Mouse (Mus musculus) ES-CJ7 (cell line): Measurements from ENCODE around the gene Snx21.

Experiments used
- DNase-seq: peaks from one replicate; pipeline ENCODE4 v3.0.0; 2011; ENCODE audit warnings: low read depth, low spot score

Gene Snx21

DNA sequence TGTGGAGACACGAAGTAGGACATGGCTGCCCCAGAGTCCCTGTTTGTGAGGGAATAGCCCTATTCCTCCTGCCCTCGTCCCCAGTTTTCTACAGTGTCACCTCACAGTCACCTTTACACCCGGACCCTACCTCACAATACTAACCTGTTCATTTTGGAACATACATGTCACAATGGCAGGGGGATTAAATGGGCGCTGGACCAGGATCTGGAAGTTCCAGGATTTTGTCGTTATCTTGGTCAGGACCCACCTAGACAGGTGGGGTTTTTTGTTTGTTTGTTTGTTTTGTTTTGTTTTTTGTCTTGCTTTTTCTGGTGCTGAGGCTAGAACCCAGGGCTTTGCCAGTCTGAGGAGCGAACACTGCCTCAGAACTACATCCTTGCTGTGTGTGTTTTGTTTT is 42.8 kb downstream of the Snx21 start, which contains the start of gene Spata25:
Gene Spata25 (minus strand): TSS at position 101 of the 400 bp plus-strand sequence.
- DNase-seq = no peak

DNA sequence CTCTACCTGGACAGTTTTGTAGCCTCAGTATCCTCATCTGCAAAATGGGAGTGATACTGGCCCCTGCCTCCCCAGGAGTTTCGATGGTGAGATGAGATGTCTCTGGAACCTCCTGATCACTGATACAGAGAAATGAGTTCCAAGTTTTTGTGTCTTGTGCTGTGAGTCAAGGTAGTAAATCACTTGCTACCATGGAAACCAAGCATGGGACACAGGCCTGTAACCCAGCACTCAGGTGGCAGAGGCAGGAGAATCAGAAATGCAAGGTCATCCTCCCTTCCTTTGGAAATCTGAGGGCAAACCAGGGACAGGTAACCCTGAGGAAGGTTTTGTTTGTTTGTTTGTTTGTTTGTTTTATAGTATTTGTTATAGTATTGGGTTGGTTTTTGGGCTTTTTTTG is 43.5 kb downstream of the Snx21 start:
- peak; percentile 67 for DNase-seq

DNA sequence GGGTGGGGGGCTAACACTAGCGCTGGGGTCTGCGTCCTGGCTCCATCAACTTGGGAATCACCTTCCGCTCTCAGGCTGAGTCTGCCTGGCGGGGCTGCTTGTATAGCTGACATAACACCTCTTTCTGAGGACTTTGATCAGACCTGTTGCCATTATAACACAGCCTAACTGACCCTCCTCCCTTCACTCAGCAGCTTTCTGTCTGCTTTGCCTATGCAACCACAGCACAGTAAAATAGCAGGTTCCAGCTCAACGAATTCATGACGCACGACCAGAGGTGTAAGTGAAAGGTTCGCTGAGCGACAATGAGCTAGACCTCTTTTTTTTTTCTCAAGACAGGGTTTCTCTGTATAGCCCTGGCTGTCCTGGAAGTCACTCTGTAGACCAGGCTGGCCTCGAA is 45.4 kb downstream of the Snx21 start:
- no peak for DNase-seq

DNA sequence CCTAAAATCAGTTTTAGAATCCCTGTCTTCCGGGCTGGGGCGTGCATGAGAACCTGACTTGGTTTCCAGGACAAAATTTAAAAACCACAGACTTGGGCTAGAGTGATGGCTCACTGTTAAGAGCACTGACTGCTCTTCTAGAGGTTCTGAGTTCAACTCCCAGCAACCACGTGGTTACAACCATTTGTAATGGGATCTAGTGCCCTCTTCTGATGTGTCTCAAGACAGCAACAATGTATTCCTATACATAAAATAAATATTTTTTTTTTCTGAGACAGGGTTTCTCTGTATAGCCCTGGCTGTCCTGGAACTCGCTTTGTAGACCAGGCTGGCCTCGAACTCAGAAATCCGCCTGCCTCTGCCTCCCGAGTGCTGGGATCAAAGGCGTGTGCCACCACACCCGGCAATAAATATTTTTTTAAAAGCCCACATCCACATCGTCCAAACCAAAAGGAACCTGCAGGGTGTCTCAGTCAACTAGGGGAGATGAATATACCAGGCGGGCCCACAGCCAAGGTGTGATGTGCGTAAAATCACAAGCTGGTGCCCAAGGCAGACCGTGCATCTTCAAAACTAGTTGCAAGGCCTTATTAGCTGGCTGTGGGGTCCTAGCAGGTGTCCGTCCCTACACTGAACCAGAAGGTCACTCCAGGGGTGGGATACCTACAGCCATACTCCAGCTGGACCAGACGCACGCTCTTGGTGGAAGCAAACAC is 46.6 kb downstream of the Snx21 start:
- DNase-seq = no peak

DNA sequence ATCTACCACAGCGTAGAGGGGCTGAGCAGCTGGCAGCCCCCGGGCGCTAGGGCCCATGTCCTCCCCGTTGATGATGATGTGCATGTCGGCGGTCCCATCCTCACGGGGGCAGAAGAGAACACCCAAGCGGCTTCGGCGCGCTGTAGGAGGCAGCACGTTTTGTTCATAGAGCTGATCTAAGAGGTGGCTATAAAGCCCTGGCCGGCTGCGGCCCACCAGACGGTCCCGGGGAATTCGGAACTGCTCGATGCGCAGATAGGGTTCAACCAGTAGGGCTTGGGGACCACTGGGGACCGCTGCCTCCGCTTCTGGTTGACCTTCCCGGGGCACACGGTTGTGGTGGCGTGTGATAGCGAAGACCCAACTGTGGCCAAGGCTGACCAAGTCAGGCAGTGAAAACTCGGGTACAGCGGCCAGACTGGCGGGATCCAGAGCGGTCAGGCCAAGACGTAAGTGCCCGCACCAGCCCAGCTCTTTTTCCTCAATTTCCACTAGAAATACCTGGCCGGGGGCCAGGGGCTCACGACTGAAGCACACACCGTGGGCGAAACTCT is 47.2 kb downstream of the Snx21 start, which contains the start of gene Ctsa:
Gene Ctsa (plus strand): TSS at position 126 of the 554 bp plus-strand sequence.
- peak; percentile 79 for DNase-seq

DNA sequence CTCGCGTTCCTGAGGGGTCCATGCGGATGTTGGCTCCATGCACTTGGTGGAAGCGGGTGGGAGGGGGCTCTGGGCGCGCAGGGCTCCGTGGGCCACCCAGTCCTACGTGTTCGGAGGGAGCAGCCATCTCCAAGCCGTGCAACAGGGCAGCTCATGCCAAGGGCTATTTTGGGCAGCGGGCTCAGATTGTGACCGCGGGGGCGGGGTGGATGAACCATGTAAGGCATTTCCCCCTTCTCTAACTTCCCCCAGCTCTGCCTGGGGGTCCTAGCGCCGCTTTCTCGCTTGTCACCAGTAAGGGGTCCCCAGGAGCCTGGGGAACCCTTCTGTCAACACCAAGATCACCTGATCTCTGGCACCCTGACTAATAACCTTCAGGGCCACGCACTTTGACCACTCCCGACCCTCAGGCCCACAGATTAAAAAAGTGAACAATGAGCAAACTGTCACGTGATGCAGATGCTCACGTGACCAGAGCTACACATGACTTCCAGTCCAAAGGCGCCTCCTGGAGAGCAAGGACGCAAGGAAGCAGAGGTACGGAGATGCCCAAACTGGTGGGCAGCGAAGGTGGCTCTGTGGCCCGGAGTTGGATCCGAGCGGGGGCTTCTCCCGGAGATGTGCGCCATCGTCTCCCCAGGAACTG is 47.8 kb downstream of the Snx21 start, which contains the start of gene Neurl2:
Gene Neurl2 (minus strand): TSS at position 143 of the 646 bp plus-strand sequence.
- DNase-seq = peak; percentile 97

DNA sequence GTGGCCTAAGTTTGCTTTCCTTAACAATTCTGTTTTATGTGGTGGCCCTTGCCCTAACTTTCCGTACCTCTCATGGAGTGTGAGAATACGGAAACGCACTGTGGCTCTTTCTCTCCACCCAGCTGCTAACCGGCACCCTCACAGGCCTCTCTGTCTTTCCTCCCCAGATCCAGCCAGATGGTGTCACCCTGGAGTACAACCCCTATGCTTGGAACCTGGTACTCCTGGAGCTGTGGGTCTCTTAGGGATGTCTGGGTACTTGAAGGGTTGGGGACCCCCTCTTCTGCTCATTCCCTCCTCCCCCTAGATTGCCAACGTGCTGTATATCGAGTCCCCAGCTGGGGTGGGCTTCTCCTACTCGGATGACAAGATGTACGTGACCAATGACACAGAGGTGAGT is 48.9 kb downstream of the Snx21 start:
- no peak for DNase-seq

DNA sequence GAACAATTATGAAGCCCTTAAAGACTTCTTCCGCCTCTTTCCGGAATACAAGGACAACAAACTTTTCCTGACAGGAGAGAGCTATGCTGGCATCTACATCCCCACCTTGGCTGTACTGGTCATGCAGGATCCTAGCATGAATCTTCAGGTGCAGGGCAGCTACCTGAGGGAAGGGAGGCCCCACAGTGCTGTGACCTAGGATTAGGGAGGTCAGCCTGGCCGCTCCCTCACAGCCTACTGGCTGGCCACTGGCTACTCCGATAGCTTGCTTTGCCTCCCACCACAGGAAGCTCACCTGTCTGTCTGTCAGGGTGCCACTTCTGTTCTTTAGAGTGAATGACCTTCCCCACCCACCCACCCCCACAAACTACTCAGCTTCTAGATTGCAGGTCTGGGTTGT is 49.5 kb downstream of the Snx21 start:
- no peak for DNase-seq
